Mouse (Mus musculus) hindbrain, embryonic 13.5 days (tissue): ENCODE data around the gene Gm13030. TPM values are rescaled to one million over a fixed set of nuclear protein-coding genes. Genes with fewer than 3 reads are reported as not detected.

ENCODE experiments used
- ATAC-seq: fragments of 200-750 bp; cut with Nextera tagmentation; 2 replicates; pipeline ENCODE4 v1.8.0; 2017; ENCODE audit warnings: moderate TSS enrichment; ENCODE audit not compliant: low FRiP score
- H3K27ac ChIP-seq: fragments of 300-500 bp; sonication (generic); 2 replicates; pipeline ENCODE4 v1.5.1; 2015; ENCODE audit warnings: inconsistent platforms, mild to moderate bottlenecking, moderate library complexity
- H3K27me3 ChIP-seq: fragments of 300-500 bp; sonication (generic); 2 replicates; pipeline ENCODE4 v1.6.1; 2015; ENCODE audit warnings: mild to moderate bottlenecking, inconsistent platforms
- H3K36me3 ChIP-seq: fragments of 300-500 bp; sonication (generic); 2 replicates; pipeline ENCODE4 v1.6.1; 2015; ENCODE audit warnings: mild to moderate bottlenecking, inconsistent platforms
- H3K4me1 ChIP-seq: fragments of 300-500 bp; sonication (generic); replicated peaks from 2 replicates; pipeline ENCODE4 v1.6.1; 2015; ENCODE audit warnings: inconsistent platforms
- H3K4me2 ChIP-seq: fragments of 300-500 bp; sonication (generic); 2 replicates; pipeline ENCODE4 v1.6.1; 2015; ENCODE audit warnings: inconsistent platforms, mild to moderate bottlenecking, moderate library complexity
- H3K4me3 ChIP-seq: fragments of 300-500 bp; sonication (generic); 2 replicates; pipeline ENCODE4 v1.5.1; 2015; ENCODE audit warnings: mild to moderate bottlenecking, inconsistent platforms
- H3K9ac ChIP-seq: fragments of 300-500 bp; sonication (generic); 2 replicates; pipeline ENCODE4 v1.6.1; 2015; ENCODE audit warnings: mild to moderate bottlenecking, inconsistent platforms
- H3K9me3 ChIP-seq: fragments of 300-500 bp; sonication (generic); 2 replicates; pipeline ENCODE4 v1.6.1; 2016; ENCODE audit warnings: inconsistent platforms
- WGBS: fragments of 180-500 bp; shearing (Covaris S2); methylation state at CpG from one replicate; pipeline ENCODE4 v1.1.7; 2015; 5-methylcytosine and 5-hydroxymethylcytosine counted together
- polyA plus RNA-seq: library from polyadenylated mRNA; unstranded; fragments of >200 nt; fragmentation: Nextera tagmentation; extraction: Ambion mirVana; gene quantifications from 2 replicates; pipeline ENCODE4 v1.2.1, GENCODE M21; 2015

Gm13030 gene
- polyA plus RNA-seq, 1 experiment from 2014 or later, result not detected

- H3K9me3 ChIP-seq, result no peaks in the 10 kb centered on the region
- no peaks in the 10 kb centered on the region; the same call in 1 of the 2 replicates for H3K4me1 ChIP-seq
- H3K4me3 ChIP-seq, result no peak within 1 kb of the TSS
- no peaks in the 10 kb centered on the region for H3K36me3 ChIP-seq
- 0 out of 2 replicates have a peak, but pooled peaks cover 4% of the 10 kb centered on the region for H3K27me3 ChIP-seq
- H3K27ac ChIP-seq, result no peak within 1 kb of the TSS
- 71% methylated on average over 10 of the region's 10 CpGs for WGBS
- no peak for ATAC-seq
- no peak within 1 kb of the TSS for H3K9ac ChIP-seq
- no peak within 1 kb of the TSS for H3K4me2 ChIP-seq
These were observed 10.3 kb downstream of the Gm13030 start, which contains the start of gene Pla2g5 for GRCm38 (mm10) chr4:138863344-138863998. TSS of gene Pla2g5 (minus strand) at chr4:138863482.

- Histone ChIP-seq H3K9ac (peak overlapping the region; percentile 59), H3K4me3 (peak overlapping the region; percentile 33), H3K36me3 (no peaks in the 10 kb centered on the region), H3K4me1 (no peaks in the 10 kb centered on the region; the same call in 1 of the 2 replicates), H3K4me2 (peak overlapping the region; percentile 52), H3K9me3 (no peaks in the 10 kb centered on the region), H3K27me3 (0 out of 2 replicates have a peak, but pooled peaks cover 2% of the 10 kb centered on the region), H3K27ac (peak overlapping the region; percentile 79)
- WGBS, result 3% methylated on average over 13 of the region's 13 CpGs
- ATAC-seq, result peak; percentile 87
These were observed 14.0 kb downstream of the Gm13030 start for GRCm38 (mm10) chr4:138859728-138860127.

DNA sequence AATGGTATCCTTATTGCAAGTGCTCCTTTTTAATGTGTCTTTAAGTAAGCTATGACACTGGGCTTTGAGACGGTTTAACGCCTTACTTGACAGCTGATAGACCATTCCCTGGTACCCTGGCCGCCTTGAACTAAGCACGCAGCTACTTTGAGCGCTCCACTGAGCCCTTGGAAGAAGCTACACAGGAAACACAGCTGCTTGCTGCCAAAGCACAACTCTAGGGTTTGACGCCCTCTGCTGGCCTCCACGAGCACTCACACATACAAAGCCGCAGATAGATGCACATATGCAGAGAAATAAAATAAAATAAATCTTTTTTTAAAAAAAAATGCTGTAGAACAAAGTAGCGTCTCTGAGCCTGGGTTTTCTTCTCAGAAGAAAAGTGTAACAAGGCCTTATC, 14.5 kb downstream of the Gm13030 start:
- no peaks in the 10 kb centered on the region; the same call in 1 of the 2 replicates for H3K4me1 ChIP-seq
- H3K9ac ChIP-seq, result peak overlapping the region; percentile 59
- WGBS, result 16% methylated on average over 9 of the region's 9 CpGs
- no peaks in the 10 kb centered on the region for H3K36me3 ChIP-seq
- H3K9me3 ChIP-seq, result no peaks in the 10 kb centered on the region
- no peaks in the 10 kb centered on the region; the same call in 1 of the 2 replicates for H3K27me3 ChIP-seq
- ATAC-seq, result 0 out of 2 replicates have a peak, but pooled peaks have one; percentile 58
- peak overlapping the region; percentile 52 for H3K4me2 ChIP-seq
- H3K4me3 ChIP-seq, result peak overlapping the region; percentile 33
- H3K27ac ChIP-seq, result peak overlapping the region; percentile 79

GRCm38 (mm10) chr4:138858446-138858845, 15.3 kb downstream of the Gm13030 start:
- Histone ChIP-seq H3K36me3 (no peaks in the 10 kb centered on the region), H3K4me1 (no peaks in the 10 kb centered on the region; the same call in 1 of the 2 replicates), H3K4me3 (no peak overlapping the region), H3K27ac (no peak overlapping the region), H3K27me3 (no peaks in the 10 kb centered on the region; the same call in 1 of the 2 replicates), H3K9me3 (no peaks in the 10 kb centered on the region), H3K9ac (no peak overlapping the region), H3K4me2 (no peak overlapping the region)
- 86% methylated on average over 15 of the region's 15 CpGs for WGBS
- ATAC-seq, result no peak

- Histone ChIP-seq H3K4me3 (no peak overlapping the region), H3K27ac (no peak overlapping the region), H3K9me3 (no peaks in the 10 kb centered on the region), H3K27me3 (no peaks in the 10 kb centered on the region; the same call in 1 of the 2 replicates), H3K4me1 (no peaks in the 10 kb centered on the region; the same call in 1 of the 2 replicates), H3K9ac (no peak overlapping the region), H3K36me3 (no peaks in the 10 kb centered on the region), H3K4me2 (no peak overlapping the region)
- no peak for ATAC-seq
- 86% methylated on average over 10 of the region's 10 CpGs for WGBS
These were observed 16.2 kb downstream of the Gm13030 start for GRCm38 (mm10) chr4:138857576-138857975.

DNA sequence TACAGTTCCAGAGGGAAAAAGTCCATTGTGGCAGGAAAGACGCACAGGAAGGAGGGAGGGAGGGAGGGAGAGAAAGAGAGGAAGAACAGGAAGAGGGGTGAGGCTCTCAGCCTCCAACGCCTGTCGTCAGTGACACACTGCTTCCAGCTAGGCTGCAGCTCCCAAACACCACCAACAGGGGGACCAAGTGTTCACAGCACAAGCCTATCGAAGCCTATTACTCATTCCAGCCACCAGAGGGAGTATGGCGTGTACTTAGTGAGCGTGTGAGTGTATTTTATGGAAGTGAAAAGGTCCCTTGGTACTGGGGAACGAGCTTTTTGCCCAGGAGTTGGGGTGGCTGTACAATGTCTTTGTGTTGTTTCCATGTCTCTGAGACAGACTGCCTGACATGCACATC, 17.3 kb downstream of the Gm13030 start:
- ATAC-seq, result no peak
- Histone ChIP-seq H3K9ac (no peak overlapping the region), H3K27me3 (no peaks in the 10 kb centered on the region; the same call in 1 of the 2 replicates), H3K4me3 (no peak overlapping the region), H3K9me3 (no peaks in the 10 kb centered on the region), H3K4me1 (no peaks in the 10 kb centered on the region; the same call in 1 of the 2 replicates), H3K4me2 (no peak overlapping the region), H3K36me3 (no peaks in the 10 kb centered on the region), H3K27ac (no peak overlapping the region)
- WGBS, result 23% methylated on average over 7 of the region's 7 CpGs

- ATAC-seq, result no peak
- Histone ChIP-seq H3K4me2 (no peak overlapping the region), H3K27me3 (no peaks in the 10 kb centered on the region; the same call in 1 of the 2 replicates), H3K4me3 (no peak overlapping the region), H3K4me1 (no peaks in the 10 kb centered on the region; the same call in 1 of the 2 replicates), H3K9ac (no peak overlapping the region), H3K9me3 (no peaks in the 10 kb centered on the region), H3K27ac (no peak overlapping the region), H3K36me3 (no peaks in the 10 kb centered on the region)
- 79% methylated on average over 9 of the region's 9 CpGs for WGBS
These were observed 18.6 kb downstream of the Gm13030 start for GRCm38 (mm10) chr4:138855092-138855632.

GRCm38 (mm10) chr4:138852961-138853360, 20.8 kb downstream of the Gm13030 start:
- Histone ChIP-seq H3K4me2 (no peak overlapping the region), H3K9ac (no peak overlapping the region), H3K9me3 (no peaks in the 10 kb centered on the region), H3K27me3 (no peaks in the 10 kb centered on the region; the same call in 1 of the 2 replicates), H3K27ac (no peak overlapping the region), H3K4me3 (no peak overlapping the region), H3K36me3 (no peaks in the 10 kb centered on the region), H3K4me1 (no peaks in the 10 kb centered on the region)
- no peak for ATAC-seq
- 68% methylated on average over 6 of the region's 6 CpGs for WGBS

- 5% methylated on average over 4 of the region's 4 CpGs for WGBS
- no peak overlapping the region for H3K4me3 ChIP-seq
- no peak overlapping the region for H3K27ac ChIP-seq
- no peak overlapping the region for H3K9ac ChIP-seq
- no peaks in the 10 kb centered on the region for H3K4me1 ChIP-seq
- ATAC-seq, result no peak
- no peaks in the 10 kb centered on the region for H3K9me3 ChIP-seq
- H3K4me2 ChIP-seq, result no peak overlapping the region
- H3K36me3 ChIP-seq, result no peaks in the 10 kb centered on the region
- H3K27me3 ChIP-seq, result no peaks in the 10 kb centered on the region; the same call in 1 of the 2 replicates
These were observed 22.3 kb downstream of the Gm13030 start for GRCm38 (mm10) chr4:138851463-138851862.

DNA sequence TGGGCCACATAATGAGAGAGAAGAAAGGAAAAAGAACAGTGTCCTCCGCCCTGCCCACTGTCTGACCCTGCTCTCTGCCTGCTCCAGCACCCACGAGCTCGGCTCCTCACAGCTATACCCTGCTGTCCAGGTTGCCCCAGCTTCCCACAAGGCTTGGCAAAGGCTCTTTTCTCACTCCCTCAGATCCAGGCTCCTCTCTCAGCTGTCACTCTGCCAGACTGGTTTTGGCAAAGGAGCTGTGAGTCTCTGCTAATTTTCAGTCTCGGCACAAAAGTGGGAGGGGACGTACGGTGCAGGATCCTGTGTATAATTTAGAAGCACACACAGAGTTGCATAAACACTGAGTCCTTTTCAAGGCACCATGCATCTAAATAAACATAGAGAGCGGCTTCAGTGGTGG, 32.4 kb downstream of the Gm13030 start:
- no peak overlapping the region for H3K4me2 ChIP-seq
- no peak overlapping the region for H3K4me3 ChIP-seq
- no peak overlapping the region for H3K27ac ChIP-seq
- H3K9me3 ChIP-seq, result peaks cover 24% of the 10 kb centered on the region
- ATAC-seq, result no peak
- H3K9ac ChIP-seq, result no peak overlapping the region
- H3K27me3 ChIP-seq, result no peaks in the 10 kb centered on the region
- no peaks in the 10 kb centered on the region for H3K36me3 ChIP-seq
- WGBS, result 83% methylated on average over 7 of the region's 7 CpGs
- H3K4me1 ChIP-seq, result no peaks in the 10 kb centered on the region

DNA sequence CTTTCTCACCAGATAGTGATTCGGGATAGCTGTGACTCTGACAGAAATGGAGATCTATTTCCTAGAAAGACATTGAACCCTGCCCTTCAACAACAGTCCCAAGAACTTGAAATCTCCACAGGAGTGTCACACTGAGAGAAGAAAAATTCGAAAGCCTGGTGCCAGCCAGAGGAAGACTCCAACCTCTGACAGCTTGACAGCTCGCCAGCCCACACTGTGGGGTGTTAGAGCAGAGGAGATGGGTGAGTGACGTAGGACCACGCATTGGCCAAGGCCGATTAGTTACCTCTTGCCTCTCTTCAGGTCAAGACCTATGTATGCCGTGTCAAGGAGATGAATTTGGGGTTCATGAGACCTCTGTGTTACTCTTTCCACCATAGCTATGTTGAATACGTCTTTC, 33.0 kb downstream of the Gm13030 start:
- WGBS, result 85% methylated on average over 8 of the region's 8 CpGs
- Histone ChIP-seq H3K4me2 (no peak overlapping the region), H3K27ac (no peak overlapping the region), H3K36me3 (no peaks in the 10 kb centered on the region), H3K9ac (no peak overlapping the region), H3K9me3 (peaks cover 24% of the 10 kb centered on the region), H3K4me1 (no peaks in the 10 kb centered on the region), H3K4me3 (no peak overlapping the region), H3K27me3 (no peaks in the 10 kb centered on the region)
- ATAC-seq, result no peak

- H3K4me1 ChIP-seq, result no peaks in the 10 kb centered on the region
- H3K4me3 ChIP-seq, result no peak overlapping the region
- no peaks in the 10 kb centered on the region for H3K27me3 ChIP-seq
- no peak overlapping the region for H3K27ac ChIP-seq
- H3K9me3 ChIP-seq, result peaks cover 24% of the 10 kb centered on the region
- ATAC-seq, result no peak
- H3K4me2 ChIP-seq, result no peak overlapping the region
- no peaks in the 10 kb centered on the region for H3K36me3 ChIP-seq
- H3K9ac ChIP-seq, result no peak overlapping the region
- 78% methylated on average over 6 of the region's 6 CpGs for WGBS
These were observed 34.0 kb downstream of the Gm13030 start for GRCm38 (mm10) chr4:138839806-138840205.
